Mouse (Mus musculus): ENCODE results near the gene Catsperz.

Gene Catsperz

DNA sequence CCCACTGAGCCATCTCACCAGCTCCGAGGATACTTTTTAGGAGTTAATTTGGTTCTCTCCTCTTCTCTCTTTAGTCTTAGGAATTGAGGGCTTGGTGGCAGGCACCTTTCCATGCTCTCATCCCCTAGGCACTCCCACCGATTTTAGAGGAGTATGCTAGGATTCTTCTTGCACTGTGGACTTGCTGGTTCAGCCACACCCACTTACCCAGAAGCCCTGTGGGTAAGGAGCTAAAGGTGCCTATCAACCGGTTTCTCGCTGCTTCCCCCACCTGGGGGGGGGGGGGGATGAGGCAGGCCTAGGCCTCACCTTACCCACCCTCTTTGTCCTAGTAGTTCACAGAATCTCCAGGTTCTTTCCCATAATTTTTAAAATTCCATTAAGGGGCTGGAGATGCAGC, 22.6 kb upstream of the Catsperz start:
- DNase-seq (ENCODE audit: extremely low spot score, low spot score): no peak

- no peak for DNase-seq (ENCODE audit: extremely low spot score, low spot score)
These were observed 18.5 kb upstream of the Catsperz start for GRCm38 (mm10) chr19:6943709-6944108.

DNA sequence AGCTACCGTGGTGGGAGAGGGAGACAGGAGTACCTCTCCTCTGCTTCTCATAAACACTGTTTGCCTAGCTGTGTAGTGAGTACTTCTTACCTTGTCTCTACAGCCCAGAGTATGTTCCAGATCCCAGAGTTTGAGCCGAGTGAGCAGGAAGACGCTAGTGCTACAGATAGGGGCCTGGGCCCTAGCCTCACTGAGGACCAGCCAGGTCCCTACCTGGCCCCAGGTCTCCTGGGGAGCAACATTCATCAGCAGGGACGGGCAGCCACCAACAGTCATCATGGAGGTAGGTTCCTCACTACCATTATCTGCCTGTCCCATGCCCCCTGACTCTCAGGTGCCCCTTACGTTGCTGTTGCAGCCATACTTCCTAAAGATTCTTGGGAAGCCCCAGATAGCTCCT, 17.6 kb upstream of the Catsperz start:
- no peak for DNase-seq (ENCODE audit: extremely low spot score, low spot score)

DNA sequence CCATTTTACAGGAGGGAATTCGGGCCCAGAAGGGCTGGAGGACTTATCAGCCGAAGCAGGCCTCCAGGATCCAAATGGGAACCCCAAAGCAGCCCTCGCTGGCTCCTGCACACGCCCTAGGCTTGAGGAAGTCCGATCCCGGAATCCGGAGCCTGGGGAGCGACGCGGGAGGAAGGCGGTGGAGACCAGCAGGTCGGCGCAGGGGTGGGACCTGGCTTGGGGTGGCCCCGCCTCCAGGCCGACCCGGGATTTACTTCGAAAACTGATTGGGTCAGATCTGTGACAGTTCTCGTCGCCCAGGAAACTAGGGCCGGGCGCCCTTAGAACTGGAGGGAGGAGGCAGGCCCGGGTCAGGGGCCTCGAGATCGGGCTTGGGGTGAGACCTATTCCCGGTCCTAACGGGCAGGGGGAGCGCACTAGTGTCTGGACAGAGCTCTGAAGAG, 17.1 kb upstream of the Catsperz start, which contains the start of gene Gpr137:
Gpr137 (minus strand) TSS at position 232 of the 443 bp plus-strand sequence.
- peak; percentile 90 for DNase-seq (ENCODE audit: extremely low spot score, low spot score)

DNA sequence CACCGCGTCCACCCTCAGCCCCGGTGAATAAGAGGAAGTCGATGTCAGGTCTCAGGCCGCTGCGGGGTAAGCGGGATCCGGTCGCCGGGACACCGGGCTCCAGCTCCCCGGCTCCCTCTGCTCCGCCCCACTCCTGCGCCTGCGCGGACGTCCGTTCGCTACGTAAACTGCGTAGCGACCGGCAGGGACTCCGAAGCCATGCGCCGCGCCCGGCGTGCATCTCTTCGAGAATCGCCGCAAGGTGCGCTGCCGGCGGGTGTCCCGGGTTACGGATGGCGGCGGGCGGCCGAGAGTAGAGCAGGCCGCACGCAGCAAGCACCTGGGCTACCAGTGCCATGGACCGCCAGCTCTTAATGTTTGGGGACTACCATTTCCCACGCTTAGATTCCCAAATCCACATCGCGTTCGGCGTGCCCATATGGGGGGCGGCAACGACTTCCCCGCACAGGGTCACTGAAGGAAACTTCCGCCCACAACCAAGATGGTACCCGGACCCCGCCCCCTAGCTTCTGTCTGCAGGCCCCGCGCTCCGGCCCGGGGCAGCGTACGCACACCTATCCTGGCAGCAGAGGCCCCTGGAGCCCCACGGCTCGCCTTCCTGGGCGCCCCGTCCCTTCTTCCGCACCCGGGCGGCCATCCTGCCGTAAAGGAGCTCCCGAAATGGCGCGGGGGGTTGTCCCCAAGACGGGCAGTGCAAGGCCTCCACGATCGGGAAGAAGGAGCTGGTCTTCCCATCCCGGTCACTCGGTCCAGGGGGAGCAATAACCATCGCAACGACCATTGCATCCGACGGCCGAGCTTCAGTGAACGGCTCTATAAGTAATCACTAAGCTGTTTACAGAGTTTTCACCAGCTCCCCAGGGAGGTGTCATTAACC, 16.4 kb upstream of the Catsperz start, which contains the start of gene Bad:
Bad (plus strand) TSS at position 490 of the 877 bp plus-strand sequence.
- peak; percentile 97 for DNase-seq (ENCODE audit: extremely low spot score, low spot score)

GRCm38 (mm10) chr19:6940396-6941351, 15.5 kb upstream of the Catsperz start:
- DNase-seq (ENCODE audit: extremely low spot score, low spot score): no peak

- no peak for DNase-seq (ENCODE audit: extremely low spot score, low spot score)
These were observed 14.2 kb upstream of the Catsperz start for GRCm38 (mm10) chr19:6939106-6940002.

GRCm38 (mm10) chr19:6937541-6938465, 12.6 kb upstream of the Catsperz start:
- DNase-seq (ENCODE audit: extremely low spot score, low spot score): no peak

- no peak for DNase-seq (ENCODE audit: extremely low spot score, low spot score)
These were observed 11.1 kb upstream of the Catsperz start for GRCm38 (mm10) chr19:6936299-6936698.

DNA sequence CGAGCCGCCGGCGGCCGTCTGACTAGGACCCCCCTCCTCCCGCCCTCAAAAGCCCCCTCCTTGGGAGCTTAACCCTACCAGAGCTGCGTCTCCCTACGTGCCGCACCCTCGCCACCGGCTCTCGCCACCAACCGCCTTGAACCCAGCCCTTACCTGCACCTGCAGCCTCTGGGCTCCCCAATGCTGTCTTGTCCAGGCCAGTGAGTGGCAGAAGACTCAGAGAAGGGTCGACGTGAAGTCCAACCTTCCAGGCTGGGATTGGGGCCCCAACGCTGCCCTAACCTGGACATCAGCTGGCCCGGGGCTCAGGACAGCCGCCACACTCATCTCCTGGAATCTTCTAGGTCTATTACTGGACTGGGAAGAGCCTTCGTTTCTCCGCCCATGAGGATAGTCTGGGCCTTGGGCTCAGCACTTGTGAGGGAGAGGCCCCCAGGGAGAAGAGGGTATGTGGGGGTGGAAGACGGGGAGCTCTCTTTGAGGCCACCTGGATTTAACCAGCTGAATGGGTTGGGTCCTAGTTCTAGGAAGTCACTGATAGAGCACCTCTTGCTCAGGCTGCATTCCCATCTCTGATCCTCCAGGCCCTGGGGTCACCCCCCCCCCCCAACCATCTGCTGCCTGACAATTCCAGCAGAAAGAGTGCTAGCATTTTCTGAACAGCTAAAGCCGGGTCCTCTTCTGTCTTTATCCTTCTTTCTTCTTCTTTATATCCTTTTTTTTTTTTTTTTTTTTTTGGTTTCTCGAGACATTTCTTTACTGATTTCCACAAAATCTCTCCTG, 9.2 kb upstream of the Catsperz start, which contains the start of gene Kcnk4:
Kcnk4 (minus strand) TSS at position 321 of the 783 bp plus-strand sequence.
- DNase-seq (ENCODE audit: extremely low spot score, low spot score): peak; percentile 49

- peak; percentile 40 for DNase-seq (ENCODE audit: extremely low spot score, low spot score)
These were observed 8.4 kb upstream of the Catsperz start for GRCm38 (mm10) chr19:6933436-6934194.

- no peak for DNase-seq (ENCODE audit: extremely low spot score, low spot score)
These were observed 7.9 kb upstream of the Catsperz start for GRCm38 (mm10) chr19:6933102-6933435.

- no peak for DNase-seq (ENCODE audit: extremely low spot score, low spot score)
These were observed 6.8 kb upstream of the Catsperz start for GRCm38 (mm10) chr19:6932018-6932417.

- no peak for DNase-seq (ENCODE audit: extremely low spot score, low spot score)
These were observed 5.8 kb upstream of the Catsperz start for GRCm38 (mm10) chr19:6931002-6931401.

GRCm38 (mm10) chr19:6928080-6928479, 2.9 kb upstream of the Catsperz start:
- no peak for DNase-seq (ENCODE audit: extremely low spot score, low spot score)

GRCm38 (mm10) chr19:6926559-6927255, 1.5 kb upstream of the Catsperz start:
- DNase-seq (ENCODE audit: extremely low spot score, low spot score): peak; percentile 61

DNA sequence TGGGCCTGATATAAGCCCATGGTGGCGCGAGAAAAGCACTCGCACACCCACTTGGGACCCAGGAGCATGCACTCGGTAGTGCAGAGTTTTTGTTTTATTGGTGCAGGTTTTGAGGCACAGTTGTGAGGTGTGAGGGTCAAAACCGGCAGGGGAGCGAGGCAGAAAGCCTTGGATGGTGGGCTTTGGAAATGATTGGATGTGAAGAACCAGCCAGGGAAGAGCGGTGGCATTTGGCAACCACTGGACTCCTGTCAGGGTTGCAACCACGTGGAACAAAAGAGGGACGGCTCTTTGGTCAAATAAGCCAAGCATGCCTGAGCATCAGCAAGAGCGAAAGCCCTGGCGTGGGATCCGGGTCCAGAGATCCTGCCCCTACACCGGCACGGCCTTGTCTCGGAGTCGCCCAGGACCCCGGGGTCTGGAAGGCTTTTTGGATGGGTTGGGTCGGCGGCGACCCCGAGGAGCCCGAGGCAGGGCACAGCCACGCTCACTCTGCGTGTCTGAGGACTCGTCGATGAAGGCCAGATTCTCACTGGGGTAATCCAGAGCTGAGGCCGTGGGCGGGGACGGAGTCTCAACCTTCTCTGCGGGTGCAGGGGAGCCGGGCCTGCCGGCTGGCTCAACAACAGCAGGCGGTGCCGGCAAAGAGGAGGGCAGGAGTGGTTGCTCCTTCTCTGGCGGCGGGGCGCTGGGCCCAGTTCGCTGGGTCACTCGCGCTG, 590 bp upstream of the Catsperz start:
- DNase-seq (ENCODE audit: extremely low spot score, low spot score): peak; percentile 37
